Mouse (Mus musculus): Measurements from ENCODE around the gene Spint5. TPM values are rescaled to one million over a fixed set of nuclear protein-coding genes. Genes with fewer than 3 reads are reported as not detected.

Spint5 gene
- polyA plus RNA-seq (2012): not detected in 2 replicates

GRCm38 (mm10) chr2:164715005-164715404, at the start of gene Spint5:
Spint5 (plus strand) TSS chr2:164715305.
- TF ChIP-seq GATA1 (IDR thresholded peaks at IDR 0.05; ENCODE audit: low read length): no peak

GRCm38 (mm10) chr2:164670261-164670660, 44.8 kb upstream of the Spint5 start:
- no peak for TF ChIP-seq GATA1 (IDR thresholded peaks at IDR 0.05; ENCODE audit: low read length)

GRCm38 (mm10) chr2:164670938-164671337, 44.2 kb upstream of the Spint5 start:
- no peak for TF ChIP-seq GATA1 (IDR thresholded peaks at IDR 0.05; ENCODE audit: low read length)

- TF ChIP-seq GATA1 (IDR thresholded peaks at IDR 0.05; ENCODE audit: low read length): no peak
These were observed 41.1 kb upstream of the Spint5 start, which contains the start of gene Wfdc11 for GRCm38 (mm10) chr2:164673987-164674386. Wfdc11 (minus strand) TSS chr2:164674087.

GRCm38 (mm10) chr2:164676103-164676502, 39.0 kb upstream of the Spint5 start:
- no peak for TF ChIP-seq GATA1 (IDR thresholded peaks at IDR 0.05; ENCODE audit: low read length)

GRCm38 (mm10) chr2:164676916-164677685, 38.0 kb upstream of the Spint5 start:
- TF ChIP-seq GATA1 (IDR thresholded peaks at IDR 0.05; ENCODE audit: low read length): peak; percentile 70

- TF ChIP-seq GATA1 (IDR thresholded peaks at IDR 0.05; ENCODE audit: low read length): no peak
These were observed 36.1 kb upstream of the Spint5 start for GRCm38 (mm10) chr2:164678848-164679625.

GRCm38 (mm10) chr2:164679906-164680305, 35.2 kb upstream of the Spint5 start:
- TF ChIP-seq GATA1 (IDR thresholded peaks at IDR 0.05; ENCODE audit: low read length): no peak

- no peak for TF ChIP-seq GATA1 (IDR thresholded peaks at IDR 0.05; ENCODE audit: low read length)
These were observed 30.3 kb upstream of the Spint5 start, which contains the start of gene Wfdc13 for GRCm38 (mm10) chr2:164684807-164685206. Wfdc13 (plus strand) TSS chr2:164685107.

GRCm38 (mm10) chr2:164698201-164698600, 16.9 kb upstream of the Spint5 start, which contains the start of gene Spint4:
Spint4 (plus strand) TSS chr2:164698501.
- no peak for TF ChIP-seq GATA1 (IDR thresholded peaks at IDR 0.05; ENCODE audit: low read length)

- TF ChIP-seq GATA1 (IDR thresholded peaks at IDR 0.05; ENCODE audit: low read length): no peak
These were observed 14.1 kb upstream of the Spint5 start for GRCm38 (mm10) chr2:164700959-164701358.

- no peak for TF ChIP-seq GATA1 (IDR thresholded peaks at IDR 0.05; ENCODE audit: low read length)
These were observed 13.3 kb upstream of the Spint5 start for GRCm38 (mm10) chr2:164701761-164702160.

GRCm38 (mm10) chr2:164704235-164704634, 10.9 kb upstream of the Spint5 start:
- no peak for TF ChIP-seq GATA1 (IDR thresholded peaks at IDR 0.05; ENCODE audit: low read length)

GRCm38 (mm10) chr2:164705328-164705727, 9.8 kb upstream of the Spint5 start:
- TF ChIP-seq GATA1 (IDR thresholded peaks at IDR 0.05; ENCODE audit: low read length): no peak

- TF ChIP-seq GATA1 (IDR thresholded peaks at IDR 0.05; ENCODE audit: low read length): no peak
These were observed 9.1 kb upstream of the Spint5 start for GRCm38 (mm10) chr2:164705991-164706390.

GRCm38 (mm10) chr2:164723276-164723675, 8.2 kb downstream of the Spint5 start:
- no peak for TF ChIP-seq GATA1 (IDR thresholded peaks at IDR 0.05; ENCODE audit: low read length)

Measured in G1E-ER4 (cell line).